Mouse (Mus musculus) WW6 (cell line): ENCODE data around the gene Txnrd1.

Experiments used
- DNase-seq: peaks from one replicate; pipeline ENCODE4 v3.0.0-alpha.2; 2013; ENCODE audit warnings: low read depth, low spot score

Gene Txnrd1

GRCm38 (mm10) chr10:82817936-82818335, 15.8 kb upstream of the Txnrd1 start:
- no peak for DNase-seq

GRCm38 (mm10) chr10:82818661-82819060, 15.1 kb upstream of the Txnrd1 start:
- no peak for DNase-seq

- no peak for DNase-seq
Measured at GRCm38 (mm10) chr10:82823108-82823778, 10.5 kb upstream of the Txnrd1 start.

DNA sequence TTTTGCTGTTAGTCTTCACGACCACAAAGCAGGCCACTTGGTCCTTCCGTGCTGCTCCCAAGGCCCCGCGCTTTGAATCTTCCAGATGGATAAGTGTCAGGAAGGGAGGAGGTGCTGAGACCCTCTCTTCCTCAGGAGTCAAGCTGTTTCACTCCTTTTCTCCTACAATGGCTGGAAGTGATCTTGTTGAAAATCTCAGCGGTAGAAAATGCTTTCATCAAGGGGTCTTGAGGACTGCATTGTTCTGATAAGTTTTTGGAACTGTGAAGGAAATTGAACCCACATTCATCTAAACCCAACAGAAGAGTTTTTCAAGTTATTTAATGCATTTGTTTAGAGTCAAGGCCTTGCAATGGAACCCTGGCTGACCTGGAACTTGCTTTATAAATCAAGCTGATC, 10.0 kb upstream of the Txnrd1 start:
- DNase-seq: no peak

- no peak for DNase-seq
Measured at GRCm38 (mm10) chr10:82824541-82824940, 9.2 kb upstream of the Txnrd1 start.

GRCm38 (mm10) chr10:82826516-82826915, 7.2 kb upstream of the Txnrd1 start:
- DNase-seq: no peak

DNA sequence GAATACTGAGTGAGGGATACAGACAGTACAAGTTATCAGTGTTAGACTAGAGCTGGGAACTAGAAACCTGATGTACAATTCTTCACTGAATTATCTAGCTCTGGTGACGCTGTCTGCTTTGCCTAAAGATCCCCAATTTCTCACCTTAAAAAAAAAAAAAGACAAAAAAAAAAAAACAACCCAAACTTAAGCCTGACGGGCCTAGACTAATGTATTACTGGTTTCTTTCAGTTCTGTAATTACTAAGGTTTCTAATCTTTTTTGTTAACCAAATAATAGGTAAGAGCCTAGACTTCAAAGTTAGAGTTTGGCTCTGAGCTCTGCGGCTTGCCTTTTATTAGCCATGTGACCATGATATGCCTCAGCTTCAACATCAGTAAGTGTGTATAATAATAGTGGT, 2.1 kb downstream of the Txnrd1 start:
- no peak for DNase-seq

DNA sequence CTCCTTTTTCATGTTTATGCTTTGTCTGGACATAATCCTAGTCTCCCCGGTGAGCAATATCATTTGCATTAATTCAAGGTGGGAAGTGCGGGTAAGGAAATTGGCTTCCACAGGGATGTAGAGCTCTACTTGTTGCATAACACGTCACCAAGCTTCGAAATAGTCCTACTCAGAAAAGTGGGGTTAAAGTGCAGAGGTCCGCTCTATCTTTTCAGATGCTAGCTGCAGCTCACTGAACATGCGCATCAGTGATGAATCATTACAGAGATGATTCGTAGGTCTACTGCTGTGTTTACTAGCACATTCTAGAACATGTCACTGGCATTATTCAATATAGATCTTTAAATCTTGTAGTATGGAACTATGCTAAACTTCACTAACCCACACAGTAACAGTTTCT, 4.6 kb downstream of the Txnrd1 start:
- DNase-seq: no peak

- DNase-seq: no peak
Measured at GRCm38 (mm10) chr10:82844090-82844489, 10.3 kb downstream of the Txnrd1 start.

GRCm38 (mm10) chr10:82844731-82845130, 11.0 kb downstream of the Txnrd1 start:
- no peak for DNase-seq

GRCm38 (mm10) chr10:82847821-82848459, 14.2 kb downstream of the Txnrd1 start:
- no peak for DNase-seq

DNA sequence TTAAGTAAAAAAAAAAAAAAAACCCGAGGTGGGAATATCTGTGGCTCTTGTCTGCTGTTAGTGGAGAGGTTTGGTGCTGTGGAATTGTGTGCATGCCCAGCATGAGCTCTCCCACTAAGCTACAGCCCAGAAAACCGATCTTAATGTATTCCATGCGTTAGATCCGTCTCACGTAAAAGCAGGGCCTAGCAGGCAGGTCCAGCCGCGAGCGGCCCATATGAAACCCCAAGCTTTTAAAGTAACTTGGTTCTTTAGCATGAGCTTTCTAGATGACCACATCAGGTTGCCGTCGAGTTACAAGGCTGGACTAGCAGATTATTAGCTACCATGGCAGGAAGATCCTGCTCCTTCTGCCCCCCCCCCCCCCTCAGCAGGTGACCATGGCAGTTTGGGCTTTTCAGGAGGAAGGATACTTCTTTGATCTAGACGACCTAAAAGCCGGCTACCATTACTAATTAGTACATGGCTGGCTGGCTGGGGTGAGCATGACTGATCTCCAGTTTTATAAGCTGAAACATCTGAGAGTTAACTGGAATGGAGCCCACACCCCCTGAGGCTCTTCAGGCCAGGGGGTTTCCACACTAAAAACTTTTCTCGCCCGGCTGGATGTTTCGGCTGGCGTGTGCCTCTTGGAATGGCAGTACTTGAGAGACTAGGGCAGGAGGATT, 16.1 kb downstream of the Txnrd1 start:
- no peak for DNase-seq

DNA sequence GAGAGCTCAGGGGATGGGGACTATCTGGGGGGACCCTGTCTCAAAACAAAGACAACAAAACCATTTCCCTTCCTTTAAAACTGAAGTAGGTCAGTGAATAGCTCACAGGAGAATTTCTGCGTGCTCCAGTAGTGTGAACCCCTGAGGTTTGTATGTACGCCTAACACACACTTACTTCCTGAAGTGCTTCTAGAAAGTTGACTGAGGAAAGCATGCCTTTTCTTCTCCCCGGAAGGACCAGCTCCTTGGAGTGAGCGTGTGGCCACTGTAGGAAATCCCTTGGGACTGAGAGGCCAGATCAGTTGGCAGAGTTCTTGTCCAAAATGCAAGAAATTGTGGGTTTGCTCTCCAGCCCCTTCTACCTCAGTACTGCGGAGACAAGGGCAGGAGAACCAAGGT, 16.6 kb downstream of the Txnrd1 start:
- DNase-seq: no peak

DNA sequence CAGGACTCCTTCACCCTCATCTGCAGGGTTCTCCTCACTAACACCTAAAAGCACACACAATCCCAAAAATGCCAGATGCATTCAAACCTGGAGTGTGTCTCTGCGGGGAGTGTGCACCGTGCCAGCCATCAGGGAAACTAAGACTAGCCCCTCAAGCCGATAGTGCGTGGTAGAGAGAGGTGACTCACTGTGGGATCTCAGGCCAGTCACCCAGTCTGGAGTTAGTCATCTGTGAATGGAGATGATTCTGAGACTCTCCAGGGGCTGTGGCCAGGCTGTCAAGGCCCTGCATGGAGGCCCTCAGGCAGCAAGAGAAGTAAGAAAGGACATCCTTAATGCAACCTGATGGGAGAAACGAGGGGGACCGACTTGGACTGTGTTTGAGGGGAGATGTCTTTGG, 18.0 kb downstream of the Txnrd1 start:
- DNase-seq: no peak

- no peak for DNase-seq
Measured at GRCm38 (mm10) chr10:82858032-82858680, 24.4 kb downstream of the Txnrd1 start.

DNA sequence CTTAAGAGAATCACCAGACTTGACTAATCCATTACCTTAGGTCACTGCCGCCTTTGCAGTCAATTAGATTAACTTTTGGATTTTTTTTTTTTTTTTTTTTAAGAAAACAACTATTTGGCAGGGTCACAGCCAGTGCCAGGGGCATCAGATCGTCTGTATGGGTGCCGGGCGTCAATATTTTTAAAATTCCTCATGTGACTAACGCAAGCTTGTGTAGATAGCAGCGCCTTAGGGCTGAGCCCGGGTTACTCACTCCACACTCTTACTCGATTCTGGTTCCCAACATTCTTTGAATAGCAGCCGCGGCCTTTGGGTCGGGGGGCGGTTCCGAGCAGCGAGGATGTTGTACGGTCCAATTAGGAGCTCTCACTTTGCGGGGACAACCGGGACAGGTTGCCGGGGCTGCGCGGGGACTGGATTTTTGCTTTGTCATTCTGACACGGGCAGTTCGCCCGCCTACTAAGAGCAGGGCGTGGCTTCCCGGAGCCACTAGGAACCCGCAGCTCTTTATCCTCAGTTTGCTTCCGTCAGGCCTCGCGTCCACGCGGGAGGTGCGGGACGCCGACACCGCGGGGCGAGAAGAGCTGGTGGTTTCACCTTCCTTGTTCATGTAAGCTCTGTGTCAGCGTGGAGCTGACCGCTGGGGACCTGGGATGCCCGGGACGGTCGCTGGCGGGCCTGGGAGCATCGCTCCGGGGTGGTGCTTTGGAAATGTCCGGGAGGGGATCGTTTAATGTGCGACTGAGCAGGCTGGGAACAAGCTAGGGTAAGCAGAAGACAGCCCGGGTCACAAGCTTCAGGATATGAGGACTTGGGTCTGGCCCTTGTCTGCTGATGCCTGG, 25.2 kb downstream of the Txnrd1 start:
- peak; percentile 88 for DNase-seq

DNA sequence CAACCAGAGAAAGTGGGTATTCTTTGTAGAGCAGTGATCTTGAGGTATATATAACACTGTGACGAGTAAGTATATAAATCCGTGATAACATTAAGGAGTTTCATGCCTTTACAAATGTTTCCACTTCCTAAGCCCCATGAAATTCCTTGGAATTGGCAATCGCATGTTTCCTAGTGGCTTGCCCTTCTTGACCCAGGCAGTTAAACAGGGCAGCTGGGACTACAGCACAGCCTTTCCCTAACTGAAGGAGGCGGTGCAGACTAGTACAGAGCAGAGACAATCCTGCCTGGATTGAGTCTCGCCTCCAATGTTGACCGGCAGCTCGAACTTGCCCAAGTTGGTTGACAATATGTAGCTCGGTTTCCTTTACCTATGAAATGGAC, 25.8 kb downstream of the Txnrd1 start:
- peak; percentile 36 for DNase-seq

DNA sequence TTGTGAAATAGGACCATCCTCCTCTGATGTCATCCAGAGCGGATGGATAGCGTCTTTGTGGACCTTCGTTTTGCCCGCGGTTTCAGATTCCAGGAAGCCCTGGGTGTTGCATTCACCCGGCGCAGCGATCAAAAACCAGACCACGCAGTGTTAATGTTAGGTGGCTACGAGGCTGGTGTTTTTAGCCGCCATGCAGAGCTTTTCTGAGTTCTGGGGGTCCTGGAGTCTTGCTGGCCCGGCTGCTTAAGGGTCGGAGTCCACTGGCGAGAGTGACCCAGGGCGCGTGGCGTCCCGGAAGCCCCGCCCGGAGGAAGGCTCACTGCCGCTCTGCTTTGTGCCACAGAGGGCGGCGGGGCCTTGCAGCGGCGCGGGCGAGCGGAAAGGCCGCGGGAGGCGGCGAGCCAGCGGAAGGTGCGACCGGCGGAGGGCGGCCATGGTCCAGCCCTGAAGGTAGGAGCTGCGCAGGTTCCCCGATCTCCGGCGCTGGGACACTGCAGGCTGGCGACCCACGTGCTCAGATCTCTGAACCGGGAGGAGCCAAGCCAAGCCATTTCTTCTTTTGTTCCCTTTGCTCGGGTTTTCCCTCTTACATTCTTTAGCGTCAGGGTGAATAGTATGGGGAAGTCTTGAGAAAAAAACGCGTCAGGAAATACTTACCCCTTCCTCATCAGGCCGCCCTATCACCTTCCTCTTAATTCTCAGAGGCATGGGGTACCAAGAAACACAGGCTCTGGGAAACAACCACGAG, 26.6 kb downstream of the Txnrd1 start:
- DNase-seq: no peak

GRCm38 (mm10) chr10:82860929-82861315, 27.2 kb downstream of the Txnrd1 start:
- DNase-seq: no peak

DNA sequence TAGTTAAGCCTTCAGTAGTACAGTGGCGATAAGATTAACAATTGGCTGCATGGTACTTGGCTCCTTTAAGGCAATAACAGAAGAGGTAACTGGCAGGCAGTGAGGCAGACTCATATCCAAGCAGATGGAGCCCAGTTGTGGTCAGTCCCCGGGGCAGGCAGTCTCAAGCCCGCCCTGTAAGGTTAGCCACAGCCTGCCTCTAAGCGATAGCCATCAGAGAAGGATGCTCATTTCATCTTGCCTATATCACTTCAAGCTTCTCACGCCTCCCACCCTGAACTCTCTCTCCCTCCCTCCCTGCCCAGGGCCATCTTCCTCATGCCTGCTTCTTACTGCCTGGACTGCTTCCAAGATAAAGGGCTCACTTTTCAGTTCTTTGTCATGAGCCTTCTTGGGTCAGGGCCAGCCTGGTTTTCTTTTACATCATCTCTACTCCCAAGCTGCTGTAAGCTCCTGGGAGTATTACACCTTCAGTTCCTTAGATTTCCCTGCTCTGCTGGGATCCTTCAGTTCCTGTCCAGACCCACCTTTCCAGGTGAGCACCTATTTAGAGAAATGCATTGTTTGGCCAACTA, 29.4 kb downstream of the Txnrd1 start:
- no peak for DNase-seq

GRCm38 (mm10) chr10:82863827-82864226, 30.1 kb downstream of the Txnrd1 start:
- DNase-seq: no peak
